Mouse (Mus musculus) kidney, postnatal 0 days (tissue): ENCODE measurements around the gene Rab4b. TPM values are rescaled to one million over a fixed set of nuclear protein-coding genes. Genes with fewer than 3 reads are reported as not detected.

ENCODE experiments used
- ATAC-seq: fragments of 200-750 bp; cut with Nextera tagmentation; replicated peaks from 2 replicates; pipeline ENCODE4 v1.8.0; 2017; ENCODE audit warnings: low read depth, moderate number of reproducible peaks, moderate TSS enrichment, moderate library complexity; ENCODE audit not compliant: low FRiP score
- DNase-seq: peaks from one replicate; pipeline ENCODE4 v3.0.0-alpha.2; 2016; ENCODE audit warnings: low spot score
- H3K27ac ChIP-seq: fragments of 300-500 bp; sonication (generic); 2 replicates; pipeline ENCODE4 v1.5.1; 2014; ENCODE audit warnings: mild to moderate bottlenecking
- H3K27me3 ChIP-seq: fragments of 300-500 bp; sonication (generic); 2 replicates; pipeline ENCODE4 v1.6.1; 2014; ENCODE audit warnings: low read length, mixed read lengths; ENCODE audit not compliant: insufficient read depth
- H3K36me3 ChIP-seq: fragments of 300-500 bp; sonication (generic); 2 replicates; pipeline ENCODE4 v1.6.1; 2014; ENCODE audit warnings: low read length, mixed read lengths; ENCODE audit not compliant: insufficient read depth
- H3K4me1 ChIP-seq: fragments of 300-500 bp; sonication (generic); replicated peaks from 2 replicates; pipeline ENCODE4 v1.6.1; 2014; ENCODE audit warnings: antibody characterized with exemption, low read length, mixed read lengths; ENCODE audit not compliant: insufficient read depth
- H3K4me2 ChIP-seq: fragments of 300-500 bp; sonication (generic); 2 replicates; pipeline ENCODE4 v1.6.1; 2014; ENCODE audit warnings: mild to moderate bottlenecking, low read length, moderate library complexity, mixed read lengths
- H3K4me3 ChIP-seq: fragments of 300-500 bp; sonication (generic); replicated peaks from 2 replicates; pipeline ENCODE4 v1.5.1; 2014; ENCODE audit warnings: low read depth, low read length
- H3K9ac ChIP-seq: fragments of 300-500 bp; sonication (generic); 2 replicates; pipeline ENCODE4 v1.6.1; 2014; ENCODE audit warnings: low read depth, low read length
- H3K9me3 ChIP-seq: fragments of 300-500 bp; sonication (generic); replicated peaks from 2 replicates; pipeline ENCODE4 v1.6.1; 2016; ENCODE audit warnings: low read length, inconsistent platforms, mixed read lengths
- CTCF ChIP-seq: IDR thresholded peaks from 2 replicates; pipeline ENCODE4 v1.5.1; 2016; ENCODE audit warnings: antibody characterized with exemption, low read depth, mild to moderate bottlenecking, moderate library complexity
- WGBS: fragments of 180-500 bp; shearing (Covaris S2); extraction: QIAGEN DNeasy Blood & Tissue Kit; methylation state at CpG from one replicate; pipeline ENCODE4 v1.1.7; 2014; 5-methylcytosine and 5-hydroxymethylcytosine counted together
- polyA plus RNA-seq: library from polyadenylated mRNA; unstranded; fragments of >200 nt; fragmentation: Nextera tagmentation; extraction: Ambion mirVana; gene quantifications from 2 replicates; pipeline ENCODE4 v1.2.1, GENCODE M21; 2015

Gene Rab4b
- polyA plus RNA-seq, 1 experiment from 2014 or later, result 75.0 TPM

- Histone ChIP-seq H3K36me3 (peaks cover 49% of the 10 kb centered on the region), H3K4me2 (no peak overlapping the region), H3K4me1 (no peaks in the 10 kb centered on the region), H3K9me3 (no peaks in the 10 kb centered on the region), H3K27me3 (no peaks in the 10 kb centered on the region), H3K27ac (no peak overlapping the region), H3K9ac (no peak overlapping the region), H3K4me3 (no peak overlapping the region)
- ATAC-seq (peak; percentile 23; the same call in 1 of the 2 replicates), DNase-seq (no peak)
- TF ChIP-seq CTCF, result no peak
- WGBS, result 89% methylated on average over 5 of the region's 5 CpGs
Measured at GRCm38 (mm10) chr7:27185986-27186385, 7.3 kb upstream of the Rab4b start.

GRCm38 (mm10) chr7:27184964-27185363 lies 6.3 kb upstream of the Rab4b start:
- Histone ChIP-seq H3K4me1 (no peaks in the 10 kb centered on the region), H3K9ac (no peak overlapping the region), H3K4me3 (no peak overlapping the region), H3K9me3 (no peaks in the 10 kb centered on the region), H3K27ac (no peak overlapping the region), H3K27me3 (no peaks in the 10 kb centered on the region), H3K36me3 (peaks cover 38% of the 10 kb centered on the region), H3K4me2 (no peak overlapping the region)
- ATAC-seq (no peak), DNase-seq (no peak)
- 70% methylated on average over 3 of the region's 3 CpGs for WGBS
- TF ChIP-seq CTCF, result peak; percentile 78

DNA sequence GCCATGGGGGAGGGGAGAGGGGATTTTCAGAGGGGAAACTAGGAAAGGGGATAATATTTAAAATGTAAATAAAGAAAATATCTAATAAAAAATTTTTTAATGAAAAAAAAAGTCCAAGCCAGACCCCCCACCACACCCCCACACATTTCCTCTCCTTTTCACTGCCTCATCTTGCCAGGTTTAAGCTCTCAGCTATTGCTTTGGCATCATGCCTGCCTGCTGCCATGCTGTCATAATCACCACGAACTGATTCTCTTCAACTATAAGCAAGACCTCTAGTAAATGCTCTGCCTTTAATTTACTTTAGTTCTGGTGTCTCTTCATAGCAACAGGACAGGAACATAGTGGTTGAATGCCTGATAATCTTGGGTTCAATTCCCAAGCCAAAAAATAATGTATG lies 3.8 kb upstream of the Rab4b start:
- Histone ChIP-seq H3K4me2 (no peak overlapping the region), H3K9ac (no peak overlapping the region), H3K36me3 (peaks cover 22% of the 10 kb centered on the region), H3K27ac (no peak overlapping the region), H3K4me1 (0 out of 2 replicates have a peak, but pooled peaks cover 4% of the 10 kb centered on the region), H3K27me3 (no peaks in the 10 kb centered on the region), H3K4me3 (no peak overlapping the region), H3K9me3 (no peaks in the 10 kb centered on the region)
- WGBS, result 82% methylated on average over 1 of the region's 1 CpGs
- TF ChIP-seq CTCF, result no peak
- ATAC-seq, result no peak
- no peak for DNase-seq

DNA sequence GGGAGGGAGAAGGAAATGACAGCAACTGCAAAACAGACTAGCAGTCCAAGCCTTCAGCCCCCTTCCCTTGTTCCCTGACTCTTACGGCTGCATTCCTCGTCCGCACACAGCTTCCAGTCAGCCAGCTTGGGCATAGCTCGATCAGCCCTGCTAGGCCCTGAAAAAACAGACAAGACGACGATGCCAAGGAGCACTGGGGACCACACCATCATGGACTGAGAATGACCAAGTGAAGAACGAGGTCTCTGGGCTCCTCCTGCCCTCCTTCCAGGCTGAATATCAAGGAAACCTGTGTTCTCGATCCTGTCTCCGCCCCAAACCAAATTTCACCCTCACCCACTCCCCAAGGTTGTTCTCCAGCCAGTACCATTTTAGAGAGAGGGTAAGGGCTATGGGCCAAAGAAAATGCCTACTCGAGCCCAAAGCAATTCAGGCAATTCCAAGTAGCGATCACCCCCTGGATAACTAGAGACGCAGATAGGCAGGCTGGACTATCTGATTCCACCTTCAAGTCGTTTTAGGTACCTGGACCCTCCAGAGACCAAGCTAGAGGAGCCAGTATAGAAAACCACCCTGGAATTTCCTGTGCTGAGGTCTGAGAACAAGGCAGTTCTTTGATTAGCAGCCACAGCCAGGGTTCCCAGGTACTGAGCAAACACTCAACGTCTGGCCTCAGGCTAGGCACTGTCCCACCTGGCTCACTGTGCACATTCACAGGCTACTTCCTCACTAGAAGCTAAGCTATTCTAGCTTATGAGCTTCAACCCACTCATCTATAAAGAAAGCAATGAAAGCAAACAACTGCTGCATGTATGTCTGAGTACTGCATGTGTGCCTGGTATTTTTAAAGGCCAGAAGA lies 2.4 kb upstream of the Rab4b start, which contains the start of the genes Gm21983 and Mia:
Gene Gm21983 (minus strand): TSS at position 250 of the 859 bp plus-strand sequence.
Gene Mia (minus strand): TSS at position 321 of the 859 bp plus-strand sequence.
- Histone ChIP-seq H3K27ac (peak within 1 kb of the TSS; percentile 60), H3K4me3 (no peak within 1 kb of the TSS), H3K27me3 (no peaks in the 10 kb centered on the region), H3K36me3 (peaks cover 9% of the 10 kb centered on the region), H3K9me3 (no peaks in the 10 kb centered on the region), H3K9ac (no peak within 1 kb of the TSS), H3K4me2 (no peak within 1 kb of the TSS), H3K4me1 (0 out of 2 replicates have a peak, but pooled peaks cover 4% of the 10 kb centered on the region)
- DNase-seq, result no peak
- TF ChIP-seq CTCF, result no peak
- 65% methylated on average over 14 of the region's 14 CpGs for WGBS
- no peak for ATAC-seq

- peak; percentile 45 for DNase-seq
Measured at GRCm38 (mm10) chr7:27180036-27180435, 1.3 kb upstream of the Rab4b start.

DNA sequence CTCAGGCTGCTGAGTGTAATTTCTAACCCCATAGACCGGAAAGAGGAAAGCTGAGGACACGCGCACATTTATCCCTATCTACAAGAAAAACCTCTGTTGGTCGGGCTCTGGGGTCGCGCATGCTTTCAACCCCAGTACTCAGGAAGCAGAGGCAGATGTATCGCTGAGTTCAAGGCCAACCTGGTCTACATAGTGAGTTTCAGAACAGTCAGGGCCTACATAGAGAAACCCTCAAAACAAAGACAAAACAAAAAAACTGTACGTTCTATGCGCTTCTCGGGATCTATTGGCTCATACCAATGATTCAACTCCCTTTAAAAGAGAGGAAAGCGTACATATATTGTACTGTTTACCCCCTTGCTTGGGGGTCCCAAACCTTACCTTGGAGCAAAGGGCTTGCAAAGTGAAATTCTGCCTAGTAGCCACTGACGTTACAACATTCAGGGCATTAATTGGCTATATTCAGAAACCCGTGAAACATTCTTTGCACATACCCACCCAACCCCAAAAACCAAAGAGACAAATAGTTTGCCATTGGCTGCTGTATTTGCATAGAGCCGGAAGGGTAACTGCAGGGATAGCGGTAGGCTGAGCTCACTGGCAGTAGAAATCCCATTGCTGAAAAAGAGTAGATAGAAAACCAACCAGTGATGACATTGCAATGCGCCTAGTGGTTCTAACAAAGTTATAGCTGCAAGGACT lies 672 bp upstream of the Rab4b start:
- Histone ChIP-seq H3K27ac (peak overlapping the region; percentile 95; the same call in 1 of the 2 replicates), H3K9me3 (no peaks in the 10 kb centered on the region), H3K4me2 (peak overlapping the region; percentile 64), H3K4me1 (0 out of 2 replicates have a peak, but pooled peaks cover 4% of the 10 kb centered on the region), H3K36me3 (no peaks in the 10 kb centered on the region), H3K9ac (peak overlapping the region; percentile 49; the same call in 1 of the 2 replicates), H3K27me3 (no peaks in the 10 kb centered on the region), H3K4me3 (peak overlapping the region; percentile 78)
- WGBS, result 46% methylated on average over 16 of the region's 16 CpGs
- DNase-seq (no peak), ATAC-seq (no peak)
- TF ChIP-seq CTCF, result no peak

More at GRCm38 (mm10) chr7:27180036-27180435, 1.3 kb upstream of the Rab4b start:
- no peaks in the 10 kb centered on the region for H3K36me3 ChIP-seq
- no peaks in the 10 kb centered on the region for H3K27me3 ChIP-seq
- peak overlapping the region; percentile 60; the same call in 1 of the 2 replicates for H3K27ac ChIP-seq
- H3K9me3 ChIP-seq, result no peaks in the 10 kb centered on the region
- H3K4me1 ChIP-seq, result 0 out of 2 replicates have a peak, but pooled peaks cover 4% of the 10 kb centered on the region
- no peak overlapping the region for H3K4me3 ChIP-seq
- WGBS, result 48% methylated on average over 5 of the region's 5 CpGs
- TF ChIP-seq CTCF, result no peak
- no peak overlapping the region for H3K9ac ChIP-seq
- no peak overlapping the region for H3K4me2 ChIP-seq
- ATAC-seq, result no peak
